Mouse (Mus musculus) mouse embryonic stem cell (cell line): ENCODE measurements around the gene Ppef2.

Experiments used
- in situ Hi-C, 2 experiments: fragments of 300-500 bp; cut with MboI; formaldehyde crosslinking; loops; 1 replicate in 1 of 2; 3 replicates in 1 of 2; pipeline ENCODE4 v1.14.3; 2019 to 2020; ENCODE audit warnings: low sequenced_read_pairs in 2 of 2, low pct_unique_long_range_greater_than_20kb in 1 of 2, mixed read lengths in 1 of 2; ENCODE audit not compliant: unreplicated experiment in 1 of 2

Ppef2 gene

GRCm38 (mm10) chr5:92256218-92256617, at the start of gene Ppef2:
Gene Ppef2, minus strand, starts transcription at chr5:92256278.
- in situ Hi-C loops: no loop called here

- in situ Hi-C loops: loop anchor here in 1 of 2 experiments (10.0 kb wide), 1 partner anchor 121 kb away; no protein-coding TSS in a partner anchor
These were observed 48.2 kb upstream of the Ppef2 start for GRCm38 (mm10) chr5:92304291-92304690.

- in situ Hi-C loops: loop anchor here in 1 of 2 experiments (10.0 kb wide), 1 partner anchor 123 kb away; no protein-coding TSS in a partner anchor
These were observed 46.2 kb upstream of the Ppef2 start for GRCm38 (mm10) chr5:92302149-92302840.

DNA sequence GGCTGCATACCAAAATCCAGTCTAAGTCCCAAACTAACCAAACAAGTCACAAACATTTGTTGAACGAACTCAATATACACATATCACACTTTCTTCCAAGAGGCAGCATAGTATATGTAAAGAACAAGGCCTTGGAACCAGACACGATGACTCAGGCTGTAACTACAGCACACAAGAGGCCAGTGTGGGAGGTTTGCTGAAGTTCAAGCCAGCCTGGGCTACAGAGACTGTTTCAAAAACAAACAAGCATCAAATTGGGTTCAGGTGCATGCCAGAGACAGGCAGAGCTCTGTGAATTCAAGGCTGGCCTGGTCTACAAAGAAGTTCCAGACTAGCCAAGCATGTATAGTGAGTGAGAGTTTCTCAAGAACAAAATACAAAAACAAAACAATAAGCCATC, 38.4 kb upstream of the Ppef2 start:
- in situ Hi-C loops: no loop called here

- in situ Hi-C loops: no loop called here
These were observed 35.8 kb upstream of the Ppef2 start for GRCm38 (mm10) chr5:92291652-92292414.

- in situ Hi-C loops: no loop called here
These were observed 31.8 kb upstream of the Ppef2 start for GRCm38 (mm10) chr5:92287840-92288239.

DNA sequence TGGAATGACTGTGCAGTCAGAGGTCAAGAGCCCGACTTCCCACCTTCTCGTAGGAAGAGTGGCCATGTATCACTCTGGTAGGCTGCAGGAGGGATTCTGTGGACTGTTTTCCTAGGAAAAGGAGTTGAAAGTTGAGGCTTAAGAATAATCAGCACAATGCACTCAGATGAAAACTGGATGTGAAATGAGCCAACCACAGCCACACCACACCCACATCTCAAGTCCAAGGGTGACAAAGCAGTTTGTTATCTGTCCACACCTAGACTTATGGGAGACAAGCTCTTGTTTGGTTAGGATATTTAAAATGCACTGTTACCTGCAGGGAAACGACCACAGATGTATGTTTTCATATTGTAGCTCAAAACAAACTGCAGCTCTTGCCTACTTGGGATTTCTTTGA, 27.0 kb upstream of the Ppef2 start:
- in situ Hi-C loops: no loop called here

DNA sequence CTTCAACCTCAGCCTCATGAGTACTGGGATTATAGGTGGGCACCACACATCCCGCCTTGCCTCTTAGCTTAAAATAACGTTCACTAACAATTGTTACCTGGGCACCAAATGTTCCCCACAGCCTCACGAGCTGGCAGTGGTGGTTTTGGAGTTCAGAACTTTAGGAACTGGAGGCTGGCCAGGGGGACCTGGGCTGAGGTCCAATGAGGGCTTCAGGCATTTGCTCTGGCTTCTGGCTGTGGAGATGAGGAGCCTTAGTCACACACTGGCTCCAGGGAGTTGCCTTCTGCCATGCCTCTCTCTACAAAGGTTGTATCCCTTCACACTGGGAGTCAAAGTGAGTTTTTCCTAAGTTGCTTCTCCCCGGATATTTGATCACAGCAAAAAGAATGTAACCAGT, 26.5 kb upstream of the Ppef2 start:
- in situ Hi-C loops: no loop called here

DNA sequence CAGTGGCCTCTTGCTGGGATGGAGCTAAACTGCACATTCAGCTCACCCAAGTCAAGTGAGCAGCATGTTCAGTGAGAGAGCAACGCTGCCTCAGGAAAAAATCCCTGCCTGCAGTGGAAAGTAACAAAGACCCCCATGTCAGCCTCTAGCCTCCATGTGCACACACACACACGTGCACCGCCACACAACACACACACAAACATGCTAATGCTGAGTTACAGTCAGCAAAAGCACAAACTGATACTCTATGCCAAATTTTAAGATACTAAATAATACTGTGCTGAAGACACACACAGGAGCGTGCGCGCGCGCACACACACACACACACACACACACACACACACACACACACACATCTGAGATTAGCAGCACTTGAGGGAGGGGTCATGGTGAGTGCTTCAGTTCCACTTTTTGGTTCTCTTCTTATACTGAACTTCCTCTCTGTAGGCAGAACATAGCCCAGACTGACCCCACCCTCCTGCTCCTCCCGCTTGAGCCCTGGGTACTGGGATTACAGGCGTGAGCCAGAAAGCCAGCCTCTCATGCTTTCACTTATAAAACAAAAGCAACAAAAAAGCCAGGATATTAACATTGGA, 23.0 kb upstream of the Ppef2 start:
- in situ Hi-C loops: no loop called here

DNA sequence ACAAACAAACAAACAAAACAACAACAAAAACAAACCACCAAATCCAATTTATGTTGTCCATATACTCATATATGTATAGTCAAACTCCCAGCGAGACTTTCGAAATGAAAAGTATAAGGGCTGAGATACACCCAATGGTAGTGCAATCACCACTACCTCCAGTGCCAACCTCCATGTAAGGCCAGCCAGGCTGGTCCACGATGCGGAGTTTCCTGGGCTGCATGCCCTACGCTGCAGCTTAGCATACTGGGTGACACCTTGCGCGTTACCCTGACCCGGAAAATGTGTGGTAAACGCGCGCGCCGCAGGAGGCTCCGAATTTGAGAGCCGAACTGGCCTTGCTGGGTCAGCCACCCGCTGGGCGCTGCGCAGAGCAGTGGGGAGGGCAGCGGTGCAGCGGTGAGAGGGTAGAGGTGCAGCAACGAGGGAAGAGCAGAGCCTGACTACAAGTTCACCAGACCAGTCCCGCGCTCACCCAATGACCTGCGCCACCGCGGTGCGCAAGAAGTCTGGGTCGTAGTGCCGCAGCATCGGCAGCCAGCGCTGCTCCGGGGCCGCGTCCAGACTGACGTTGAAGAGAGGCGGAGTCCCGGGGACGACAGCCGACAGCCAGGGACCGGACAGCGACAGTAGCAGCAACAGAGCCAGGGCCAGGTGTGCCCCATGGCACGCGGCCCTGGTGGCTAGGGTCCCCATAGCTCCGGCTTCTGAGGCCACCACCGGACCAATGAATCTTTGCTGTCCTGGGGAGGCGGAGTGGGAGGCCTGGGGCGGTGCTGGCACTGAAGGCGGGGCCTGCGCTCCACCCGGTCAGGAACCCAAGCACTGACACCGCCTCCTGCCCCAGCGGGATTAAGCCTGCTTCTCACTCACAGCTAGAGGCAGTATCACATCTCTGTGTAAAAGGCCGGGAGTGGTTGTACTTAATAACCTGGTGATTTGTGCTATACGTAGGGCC, 21.6 kb upstream of the Ppef2 start, which contains the start of gene Naaa:
Gene Naaa (minus strand): TSS at position 734 of the 958 bp plus-strand sequence.
- in situ Hi-C loops: no loop called here

DNA sequence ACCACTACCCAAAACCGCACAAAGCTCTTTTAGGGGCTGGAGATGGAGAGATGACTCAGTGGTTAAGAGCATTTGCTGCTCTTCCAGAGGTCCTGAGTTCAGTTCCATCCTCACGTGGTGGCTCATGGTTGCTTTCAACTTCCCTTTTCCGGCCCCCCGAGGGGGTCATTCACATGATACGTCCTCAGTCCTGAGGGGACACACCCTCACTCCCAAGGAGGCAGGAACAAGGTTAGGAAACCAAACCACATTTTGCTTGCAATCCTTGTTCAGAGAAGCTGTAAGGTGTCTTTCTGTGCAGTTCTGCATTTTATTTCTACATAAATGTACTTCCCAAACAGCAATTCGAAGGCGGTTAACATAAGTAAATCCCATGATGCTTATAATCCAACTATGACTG, 14.4 kb upstream of the Ppef2 start:
- in situ Hi-C loops: no loop called here

- in situ Hi-C loops: no loop called here
These were observed 7.8 kb upstream of the Ppef2 start for GRCm38 (mm10) chr5:92263761-92264359.

- in situ Hi-C loops: no loop called here
These were observed 6.6 kb upstream of the Ppef2 start for GRCm38 (mm10) chr5:92262646-92263045.

DNA sequence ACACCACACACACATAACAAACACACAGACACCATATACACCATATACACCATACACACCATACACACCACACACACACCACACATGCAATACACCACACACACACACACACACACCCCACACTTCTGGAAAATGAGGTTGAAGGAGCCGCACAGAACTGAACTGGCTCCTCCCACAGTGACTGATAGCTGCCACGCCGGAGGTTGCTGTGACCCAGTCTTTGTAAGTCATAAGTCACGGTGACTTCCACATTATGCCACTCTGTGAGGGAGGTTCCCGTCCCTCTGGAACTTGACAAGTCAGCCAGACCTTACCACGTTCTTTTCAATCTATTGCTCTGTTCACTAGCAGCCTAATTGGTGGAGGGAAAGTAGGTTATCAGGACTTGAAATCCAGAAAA, 1.6 kb downstream of the Ppef2 start:
- in situ Hi-C loops: no loop called here

- in situ Hi-C loops: no loop called here
These were observed 3.2 kb downstream of the Ppef2 start for GRCm38 (mm10) chr5:92252797-92253343.

DNA sequence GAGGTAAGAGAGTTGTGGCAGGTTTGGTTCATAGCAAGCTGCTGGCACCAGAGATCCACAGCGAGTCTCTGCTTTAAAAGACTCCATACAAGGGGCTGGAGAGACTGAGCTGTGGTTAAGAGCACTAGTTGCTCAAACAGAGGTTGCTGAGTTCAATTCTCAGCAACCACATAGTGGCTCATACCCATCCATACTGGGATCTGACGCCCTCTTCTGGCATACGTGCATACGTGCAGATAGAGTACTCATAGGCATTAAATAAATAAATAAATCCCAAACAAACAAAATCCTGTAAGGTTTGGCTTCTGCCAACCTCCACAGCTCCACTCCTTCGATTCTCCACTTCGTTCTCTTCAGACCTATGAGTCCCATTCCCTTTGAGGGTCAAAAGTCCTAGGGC, 4.0 kb downstream of the Ppef2 start:
- in situ Hi-C loops: no loop called here

- in situ Hi-C loops: no loop called here
These were observed 7.5 kb downstream of the Ppef2 start for GRCm38 (mm10) chr5:92248614-92249013.

GRCm38 (mm10) chr5:92245483-92245882, 10.6 kb downstream of the Ppef2 start:
- in situ Hi-C loops: no loop called here
